Mouse (Mus musculus) liver, embryonic 15.5 days (tissue): ENCODE results near the gene Dpp6. TPM values are rescaled to one million over a fixed set of nuclear protein-coding genes. Genes with fewer than 3 reads are reported as not detected.

Experiments
- ATAC-seq: fragments of 200-750 bp; cut with Nextera tagmentation; 2 replicates; pipeline ENCODE4 v1.8.0; 2017; ENCODE audit warnings: moderate number of reproducible peaks, mild to moderate bottlenecking, moderate library complexity; ENCODE audit not compliant: insufficient read depth
- H3K27ac ChIP-seq: fragments of 300-500 bp; sonication (generic); replicated peaks from 2 replicates; pipeline ENCODE4 v1.5.1; 2015; ENCODE audit warnings: mild to moderate bottlenecking, inconsistent platforms
- H3K27me3 ChIP-seq: fragments of 300-500 bp; sonication (generic); 2 replicates; pipeline ENCODE4 v1.6.1; 2015; ENCODE audit warnings: mild to moderate bottlenecking, inconsistent platforms
- H3K36me3 ChIP-seq: fragments of 300-500 bp; sonication (generic); replicated peaks from 2 replicates; pipeline ENCODE4 v1.6.1; 2015; ENCODE audit warnings: moderate library complexity, mild to moderate bottlenecking, inconsistent platforms
- H3K4me1 ChIP-seq: fragments of 300-500 bp; sonication (generic); replicated peaks from 2 replicates; pipeline ENCODE4 v1.6.1; 2015; ENCODE audit warnings: inconsistent platforms
- H3K4me2 ChIP-seq: fragments of 300-500 bp; sonication (generic); 2 replicates; pipeline ENCODE4 v1.6.1; 2015; ENCODE audit warnings: moderate library complexity, mild to moderate bottlenecking, inconsistent platforms
- H3K4me3 ChIP-seq: fragments of 300-500 bp; sonication (generic); replicated peaks from 2 replicates; pipeline ENCODE4 v1.5.1; 2015; ENCODE audit warnings: mild to moderate bottlenecking, inconsistent platforms
- H3K9ac ChIP-seq: fragments of 300-500 bp; sonication (generic); 2 replicates; pipeline ENCODE4 v1.6.1; 2015; ENCODE audit warnings: moderate library complexity, mild to moderate bottlenecking, inconsistent platforms
- H3K9me3 ChIP-seq: fragments of 300-500 bp; sonication (generic); replicated peaks from 2 replicates; pipeline ENCODE4 v1.6.1; 2016; ENCODE audit warnings: inconsistent platforms
- WGBS: fragments of 180-500 bp; shearing (Covaris S2); methylation state at CpG from one replicate; pipeline ENCODE4 v1.1.7; 2015; ENCODE audit warnings: mixed read lengths; ENCODE audit not compliant: insufficient replicate concordance; 5-methylcytosine and 5-hydroxymethylcytosine counted together
- polyA plus RNA-seq: library from polyadenylated mRNA; unstranded; fragments of >200 nt; fragmentation: Nextera tagmentation; extraction: Ambion mirVana; gene quantifications from 2 replicates; pipeline ENCODE4 v1.2.1, GENCODE M21; 2015

The Dpp6 gene
- polyA plus RNA-seq, 1 experiment from 2014 or later: 0.15 TPM

DNA sequence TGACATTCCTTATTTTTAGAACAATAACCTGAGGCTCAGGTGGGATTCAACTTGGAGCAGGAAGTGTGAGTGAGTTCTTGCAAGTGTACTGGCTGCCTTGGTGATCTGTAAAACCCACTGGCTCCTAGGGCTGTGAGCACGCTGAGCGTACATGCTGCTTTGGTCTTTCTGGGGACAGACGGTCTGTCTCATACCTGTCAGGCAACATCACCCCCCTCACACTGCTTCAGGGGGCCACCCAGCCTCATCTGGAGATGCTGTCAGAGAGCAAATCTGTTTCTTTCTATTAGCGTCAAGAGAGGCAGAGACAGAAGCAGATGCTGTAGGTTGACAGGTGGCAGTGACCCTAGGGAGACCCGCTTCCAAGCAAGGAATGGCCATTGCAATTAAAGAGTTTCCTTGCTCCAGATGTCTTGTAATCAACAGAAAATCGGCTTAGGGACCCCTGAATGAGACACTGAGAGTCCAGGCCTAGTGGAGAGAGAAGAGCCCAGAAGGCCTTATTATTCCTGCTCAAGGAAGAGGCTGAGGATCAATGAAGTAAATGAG is 330.5 kb downstream of the Dpp6 start:
- 63% methylated on average over 6 of the region's 6 CpGs for WGBS
- H3K27ac ChIP-seq: no peak overlapping the region
- no peaks in the 10 kb centered on the region for H3K36me3 ChIP-seq
- H3K9me3 ChIP-seq: no peaks in the 10 kb centered on the region
- H3K4me1 ChIP-seq: no peaks in the 10 kb centered on the region
- no peak overlapping the region for H3K4me2 ChIP-seq
- no peaks in the 10 kb centered on the region for H3K27me3 ChIP-seq
- H3K4me3 ChIP-seq: no peak overlapping the region
- H3K9ac ChIP-seq: no peak overlapping the region
- no peak for ATAC-seq

GRCm38 (mm10) chr5:27151017-27151416 is 334.0 kb downstream of the Dpp6 start:
- Histone ChIP-seq H3K36me3 (no peaks in the 10 kb centered on the region), H3K27me3 (no peaks in the 10 kb centered on the region), H3K9me3 (no peaks in the 10 kb centered on the region), H3K9ac (no peak overlapping the region), H3K4me1 (no peaks in the 10 kb centered on the region), H3K4me2 (no peak overlapping the region), H3K27ac (no peak overlapping the region), H3K4me3 (no peak overlapping the region)
- 41% methylated on average over 1 of the region's 1 CpGs for WGBS
- ATAC-seq: no peak

DNA sequence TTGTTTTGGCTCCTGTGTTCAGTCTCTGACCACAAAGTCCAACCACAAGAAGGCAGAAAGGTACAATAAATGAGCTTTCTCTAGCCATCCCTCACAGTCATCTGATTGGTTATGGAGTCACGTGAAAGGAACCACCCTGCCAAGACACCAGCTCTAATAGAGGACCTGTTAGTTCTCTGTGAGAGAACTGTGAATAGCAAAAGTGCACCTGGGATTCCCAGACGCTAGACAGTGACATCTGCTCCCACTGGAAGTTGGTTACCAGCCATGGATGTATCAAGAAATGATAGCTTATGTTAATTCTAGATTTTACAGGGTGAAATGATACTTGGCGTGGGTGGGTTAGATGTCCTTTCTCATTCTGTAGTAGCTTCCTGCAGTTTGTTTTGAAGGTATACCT is 338.7 kb downstream of the Dpp6 start:
- no peaks in the 10 kb centered on the region for H3K27me3 ChIP-seq
- no peaks in the 10 kb centered on the region for H3K36me3 ChIP-seq
- H3K27ac ChIP-seq: no peak overlapping the region
- no peak overlapping the region for H3K4me3 ChIP-seq
- no peak for ATAC-seq
- H3K9me3 ChIP-seq: no peaks in the 10 kb centered on the region
- 37% methylated on average over 3 of the region's 3 CpGs for WGBS
- H3K9ac ChIP-seq: no peak overlapping the region
- H3K4me1 ChIP-seq: no peaks in the 10 kb centered on the region
- no peak overlapping the region for H3K4me2 ChIP-seq

GRCm38 (mm10) chr5:27156366-27156765 is 339.4 kb downstream of the Dpp6 start:
- H3K4me2 ChIP-seq: no peak overlapping the region
- no peaks in the 10 kb centered on the region for H3K4me1 ChIP-seq
- WGBS: 50% methylated on average over 2 of the region's 2 CpGs
- no peaks in the 10 kb centered on the region for H3K27me3 ChIP-seq
- ATAC-seq: no peak
- no peak overlapping the region for H3K4me3 ChIP-seq
- no peaks in the 10 kb centered on the region for H3K9me3 ChIP-seq
- H3K36me3 ChIP-seq: no peaks in the 10 kb centered on the region
- H3K9ac ChIP-seq: no peak overlapping the region
- no peak overlapping the region for H3K27ac ChIP-seq

DNA sequence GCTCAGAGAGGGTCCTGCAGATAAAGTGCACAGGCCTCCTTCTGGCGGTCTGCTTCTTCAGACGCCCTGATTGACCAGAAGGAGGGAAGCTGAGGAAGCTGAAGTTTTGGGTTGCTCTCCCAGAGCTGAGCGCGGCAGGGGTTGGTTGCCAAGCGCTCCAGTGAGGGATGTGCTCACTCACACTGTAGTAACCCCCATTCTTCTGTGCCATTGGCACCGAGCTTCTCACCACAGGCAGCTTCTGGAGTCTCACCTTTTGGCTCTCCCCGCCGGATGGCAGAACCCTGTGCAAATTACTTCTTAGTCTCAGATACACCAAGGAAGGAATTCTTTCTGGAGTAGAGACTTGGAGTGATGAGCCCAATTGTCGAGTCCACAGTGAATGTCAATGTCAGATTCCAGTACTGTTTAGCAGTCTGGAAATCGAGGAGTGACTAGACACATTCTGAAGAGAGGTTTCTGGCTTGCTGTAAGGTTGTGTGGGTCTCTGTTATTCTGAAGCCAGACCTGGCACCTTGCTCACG is 344.2 kb downstream of the Dpp6 start:
- Histone ChIP-seq H3K27ac (no peak overlapping the region), H3K4me1 (no peaks in the 10 kb centered on the region), H3K9me3 (no peaks in the 10 kb centered on the region), H3K36me3 (no peaks in the 10 kb centered on the region), H3K27me3 (no peaks in the 10 kb centered on the region), H3K9ac (no peak overlapping the region), H3K4me2 (no peak overlapping the region), H3K4me3 (no peak overlapping the region)
- ATAC-seq: no peak
- WGBS: 57% methylated on average over 11 of the region's 11 CpGs

GRCm38 (mm10) chr5:27168550-27168949 is 351.5 kb downstream of the Dpp6 start:
- H3K4me2 ChIP-seq: no peak overlapping the region
- no peak overlapping the region for H3K4me3 ChIP-seq
- no peak overlapping the region for H3K9ac ChIP-seq
- H3K36me3 ChIP-seq: no peaks in the 10 kb centered on the region
- no peaks in the 10 kb centered on the region for H3K4me1 ChIP-seq
- ATAC-seq: no peak
- no peaks in the 10 kb centered on the region for H3K9me3 ChIP-seq
- no peak overlapping the region for H3K27ac ChIP-seq
- no peaks in the 10 kb centered on the region for H3K27me3 ChIP-seq
- 44% methylated on average over 1 of the region's 1 CpGs for WGBS

DNA sequence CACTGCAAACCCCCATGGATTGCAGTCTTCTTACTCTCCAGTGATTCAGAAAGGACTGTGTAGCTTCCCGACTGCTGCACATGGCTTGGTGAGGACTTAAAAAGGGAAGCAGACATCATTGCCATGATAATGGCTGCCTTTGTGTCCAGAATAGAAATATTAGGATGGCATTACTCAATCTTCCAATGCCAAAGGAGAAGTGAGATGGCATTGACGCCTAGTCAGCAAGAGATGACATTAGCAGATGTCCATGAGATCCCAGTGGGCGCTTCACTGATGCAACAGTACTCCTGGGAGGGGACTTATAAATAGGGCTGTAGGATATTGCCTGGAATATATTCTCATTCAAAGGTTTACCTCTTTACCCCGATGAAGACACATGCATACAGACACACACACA is 368.0 kb downstream of the Dpp6 start:
- Histone ChIP-seq H3K9me3 (no peaks in the 10 kb centered on the region), H3K4me3 (no peak overlapping the region), H3K4me1 (no peaks in the 10 kb centered on the region; the same call in 1 of the 2 replicates), H3K27ac (no peak overlapping the region), H3K36me3 (no peaks in the 10 kb centered on the region), H3K4me2 (no peak overlapping the region), H3K27me3 (no peaks in the 10 kb centered on the region), H3K9ac (no peak overlapping the region)
- 51% methylated on average over 4 of the region's 4 CpGs for WGBS
- ATAC-seq: no peak

- Histone ChIP-seq H3K4me2 (no peak overlapping the region), H3K4me3 (no peak overlapping the region), H3K36me3 (no peaks in the 10 kb centered on the region), H3K9ac (no peak overlapping the region), H3K27me3 (no peaks in the 10 kb centered on the region), H3K4me1 (no peaks in the 10 kb centered on the region), H3K27ac (no peak overlapping the region), H3K9me3 (no peaks in the 10 kb centered on the region)
- ATAC-seq: no peak
- WGBS: 51% methylated on average over 5 of the region's 5 CpGs
These were observed 374.4 kb downstream of the Dpp6 start for GRCm38 (mm10) chr5:27191242-27191969.

- Histone ChIP-seq H3K4me3 (no peak overlapping the region), H3K27me3 (no peaks in the 10 kb centered on the region), H3K9me3 (no peaks in the 10 kb centered on the region), H3K4me1 (no peaks in the 10 kb centered on the region), H3K27ac (no peak overlapping the region), H3K36me3 (no peaks in the 10 kb centered on the region), H3K4me2 (no peak overlapping the region), H3K9ac (no peak overlapping the region)
- no peak for ATAC-seq
- 28% methylated on average over 3 of the region's 3 CpGs for WGBS
These were observed 377.2 kb downstream of the Dpp6 start for GRCm38 (mm10) chr5:27194157-27194556.

DNA sequence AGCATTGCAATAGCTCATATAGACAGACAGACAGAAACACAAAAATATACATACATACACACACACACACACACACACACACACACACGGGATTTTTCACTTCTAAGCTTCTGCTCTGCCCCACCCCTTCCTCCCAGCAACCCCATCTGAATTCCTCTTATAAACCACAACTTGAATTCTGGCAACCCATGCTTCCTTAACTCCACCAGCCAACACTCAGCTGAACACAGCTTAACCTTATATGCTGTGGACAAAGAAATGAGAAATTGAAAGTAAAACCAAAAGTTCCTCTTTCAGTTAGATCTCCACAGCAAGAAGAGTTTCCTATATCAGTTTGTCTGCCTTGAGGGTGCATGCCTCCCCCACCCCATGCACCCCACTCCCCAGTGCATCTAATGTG is 378.0 kb downstream of the Dpp6 start:
- H3K4me1 ChIP-seq: no peaks in the 10 kb centered on the region
- no peak for ATAC-seq
- 0% methylated on average over 1 of the region's 1 CpGs for WGBS
- H3K27me3 ChIP-seq: no peaks in the 10 kb centered on the region
- no peaks in the 10 kb centered on the region for H3K36me3 ChIP-seq
- no peak overlapping the region for H3K4me2 ChIP-seq
- H3K27ac ChIP-seq: no peak overlapping the region
- no peaks in the 10 kb centered on the region for H3K9me3 ChIP-seq
- no peak overlapping the region for H3K4me3 ChIP-seq
- H3K9ac ChIP-seq: no peak overlapping the region

- no peak overlapping the region for H3K27ac ChIP-seq
- no peaks in the 10 kb centered on the region for H3K4me1 ChIP-seq
- H3K27me3 ChIP-seq: no peaks in the 10 kb centered on the region
- no peaks in the 10 kb centered on the region for H3K9me3 ChIP-seq
- no peak overlapping the region for H3K9ac ChIP-seq
- WGBS: 21% methylated on average over 2 of the region's 2 CpGs
- no peak for ATAC-seq
- no peak overlapping the region for H3K4me2 ChIP-seq
- no peaks in the 10 kb centered on the region for H3K36me3 ChIP-seq
- no peak overlapping the region for H3K4me3 ChIP-seq
These were observed 383.8 kb downstream of the Dpp6 start for GRCm38 (mm10) chr5:27200581-27201341.
